Mouse (Mus musculus): ENCODE results near the gene Ugt1a5. TPM values are rescaled to one million over a fixed set of nuclear protein-coding genes. Genes with fewer than 3 reads are reported as not detected.
"Not testable (repeated sequence)": the region's sequence is repeated elsewhere in the genome, so short reads cannot be mapped to it uniquely, and the experiment has no call there.

The Ugt1a5 gene
- total and polyA plus RNA-seq, 2 experiments from 2014 or later = 0.26 TPM; not detected in 1

DNA sequence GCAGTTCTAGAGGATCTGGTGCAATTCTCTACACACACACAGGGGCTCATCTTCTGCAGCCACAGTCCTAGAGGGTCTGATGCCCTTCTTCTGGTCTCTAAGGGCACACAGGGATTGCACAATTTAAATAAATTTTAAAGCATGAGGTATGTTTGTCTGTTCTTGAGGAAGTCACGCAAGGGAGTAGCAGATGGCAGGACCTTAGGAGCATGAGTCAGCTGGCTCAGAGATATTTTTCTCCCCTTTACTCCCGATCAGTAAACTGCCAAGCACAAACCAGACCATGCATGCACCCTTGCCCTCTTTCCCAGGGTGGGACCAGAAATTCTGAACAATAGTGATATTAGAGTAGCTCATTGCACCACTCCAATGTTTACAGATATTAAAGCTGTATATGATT lies 7.4 kb upstream of the Ugt1a5 start:
- DNase-seq (ENCODE audit: low spot score) = no peak
- H3K27me3 ChIP-seq (ENCODE audit: insufficient read depth, low read length) = no peaks in the 10 kb centered on the region
- no peak overlapping the region for H3K27ac ChIP-seq
- no peak overlapping the region for H3K9ac ChIP-seq (replicated peaks; ENCODE audit: low read length)
- TF ChIP-seq CTCF (IDR thresholded peaks at IDR 0.05; ENCODE audit: low read depth) = no peak
- no peaks in the 10 kb centered on the region for H3K4me1 ChIP-seq (ENCODE audit: insufficient read depth, low read length)
- no peak for ATAC-seq
- H3K36me3 ChIP-seq (ENCODE audit: insufficient read depth, low read length) = no peaks in the 10 kb centered on the region
- no peak overlapping the region for H3K4me3 ChIP-seq (ENCODE audit: low read length)
- H3K4me2 ChIP-seq (ENCODE audit: low read depth, low read length) = no peak overlapping the region
- no peaks in the 10 kb centered on the region for H3K9me3 ChIP-seq (ENCODE audit: low read length)
- WGBS = 83% methylated on average over 2 of the region's 2 CpGs

DNA sequence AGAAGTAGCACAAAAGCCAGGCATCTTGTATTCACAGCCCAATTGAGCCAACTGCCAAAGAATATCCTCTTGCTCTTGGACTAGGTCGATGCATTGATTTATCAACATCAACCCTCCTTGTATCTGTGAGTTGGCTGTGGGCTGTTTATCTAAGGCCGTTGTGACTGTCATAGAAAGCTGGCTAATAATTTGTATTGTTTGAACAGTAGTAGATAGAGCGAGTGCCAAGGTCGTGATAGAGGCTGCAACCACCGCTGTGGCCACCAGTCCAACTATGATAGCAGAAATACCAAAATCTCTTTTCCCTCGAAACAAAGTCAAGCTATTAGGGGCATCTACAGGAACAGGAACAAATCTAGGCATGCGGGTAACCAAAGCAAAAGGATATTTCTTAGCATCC lies 6.4 kb downstream of the Ugt1a5 start:
- H3K36me3 ChIP-seq (ENCODE audit: insufficient read depth, low read length); ATAC-seq: not testable (repeated sequence)
- WGBS = 93% methylated on average over 5 of the region's 7 CpGs

GRCm38 (mm10) chr1:88179657-88180056 lies 13.8 kb downstream of the Ugt1a5 start:
- no peak for TF ChIP-seq CTCF (IDR thresholded peaks at IDR 0.05; ENCODE audit: low read depth)
- no peaks in the 10 kb centered on the region for H3K27me3 ChIP-seq (ENCODE audit: insufficient read depth, low read length)
- no peak for DNase-seq (ENCODE audit: low spot score)
- no peak for ATAC-seq
- peaks cover 6% of the 10 kb centered on the region; the same call in 1 of the 2 replicates for H3K9me3 ChIP-seq (ENCODE audit: low read length)
- H3K4me2 ChIP-seq (ENCODE audit: low read depth, low read length) = no peak overlapping the region
- no peak overlapping the region for H3K27ac ChIP-seq
- 96% methylated on average over 1 of the region's 1 CpGs for WGBS
- no peaks in the 10 kb centered on the region for H3K36me3 ChIP-seq (ENCODE audit: insufficient read depth, low read length)
- no peak overlapping the region for H3K9ac ChIP-seq (replicated peaks; ENCODE audit: low read length)
- no peak overlapping the region for H3K4me3 ChIP-seq (ENCODE audit: low read length)
- H3K4me1 ChIP-seq (ENCODE audit: insufficient read depth, low read length) = no peaks in the 10 kb centered on the region

More for the DNA sequence above, 6.4 kb downstream of the Ugt1a5 start:
- not testable (repeated sequence) for H3K9me3 ChIP-seq (ENCODE audit: low read length); H3K4me2 ChIP-seq (ENCODE audit: low read depth, low read length); H3K27ac ChIP-seq; H3K4me3 ChIP-seq (ENCODE audit: low read length); H3K9ac ChIP-seq (replicated peaks; ENCODE audit: low read length); DNase-seq (ENCODE audit: low spot score); H3K27me3 ChIP-seq (ENCODE audit: insufficient read depth, low read length); H3K4me1 ChIP-seq (ENCODE audit: insufficient read depth, low read length)

GRCm38 (mm10) chr1:88186325-88186935 lies 20.6 kb downstream of the Ugt1a5 start:
- H3K9ac ChIP-seq (replicated peaks; ENCODE audit: low read length) = no peak overlapping the region
- no peaks in the 10 kb centered on the region for H3K36me3 ChIP-seq (ENCODE audit: insufficient read depth, low read length)
- DNase-seq (ENCODE audit: low spot score) (no peak), ATAC-seq (no peak)
- no peak overlapping the region for H3K4me2 ChIP-seq (ENCODE audit: low read depth, low read length)
- H3K27ac ChIP-seq = no peak overlapping the region
- no peak overlapping the region for H3K4me3 ChIP-seq (ENCODE audit: low read length)
- H3K9me3 ChIP-seq (ENCODE audit: low read length) = no peaks in the 10 kb centered on the region
- H3K27me3 ChIP-seq (ENCODE audit: insufficient read depth, low read length) = no peaks in the 10 kb centered on the region
- WGBS = 88% methylated on average over 5 of the region's 5 CpGs
- no peak for TF ChIP-seq CTCF (IDR thresholded peaks at IDR 0.05; ENCODE audit: low read depth)
- H3K4me1 ChIP-seq (ENCODE audit: insufficient read depth, low read length) = no peaks in the 10 kb centered on the region

DNA sequence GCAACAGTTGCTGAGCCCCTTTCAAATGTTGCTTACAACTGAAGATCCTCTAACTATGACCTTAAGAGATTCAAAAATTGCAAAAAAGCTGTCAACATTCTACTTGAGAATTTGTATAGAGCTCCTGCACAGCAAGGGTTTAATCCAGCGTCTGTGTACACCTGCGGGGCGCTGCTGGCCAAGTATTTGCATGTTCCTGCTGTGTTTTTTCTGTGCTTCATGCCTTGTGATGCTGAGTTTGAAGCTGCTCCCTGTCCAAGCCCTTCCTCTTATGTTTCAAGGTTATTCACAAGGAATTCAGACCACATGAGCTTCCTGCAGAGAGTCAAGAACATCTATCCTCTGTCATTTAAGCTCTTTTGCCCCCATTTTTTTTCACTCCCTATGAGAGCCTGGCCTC lies 26.3 kb downstream of the Ugt1a5 start:
- no peaks in the 10 kb centered on the region for H3K27me3 ChIP-seq (ENCODE audit: insufficient read depth, low read length)
- ATAC-seq = no peak
- WGBS = 62% methylated on average over 3 of the region's 3 CpGs

GRCm38 (mm10) chr1:88195687-88196086 lies 29.9 kb downstream of the Ugt1a5 start:
- Histone ChIP-seq H3K36me3 (ENCODE audit: insufficient read depth, low read length) (no peaks in the 10 kb centered on the region), H3K4me3 (ENCODE audit: low read length) (no peak overlapping the region), H3K9me3 (ENCODE audit: low read length) (no peaks in the 10 kb centered on the region), H3K4me1 (ENCODE audit: insufficient read depth, low read length) (no peaks in the 10 kb centered on the region), H3K27ac (no peak overlapping the region), H3K4me2 (ENCODE audit: low read depth, low read length) (no peak overlapping the region), H3K9ac (replicated peaks; ENCODE audit: low read length) (no peak overlapping the region), H3K27me3 (ENCODE audit: insufficient read depth, low read length) (no peaks in the 10 kb centered on the region)
- 86% methylated on average over 1 of the region's 1 CpGs for WGBS
- no peak for DNase-seq (ENCODE audit: low spot score)
- TF ChIP-seq CTCF (IDR thresholded peaks at IDR 0.05; ENCODE audit: low read depth) = no peak
- ATAC-seq = no peak

More for the DNA sequence above, 26.3 kb downstream of the Ugt1a5 start:
- H3K4me1 ChIP-seq (ENCODE audit: insufficient read depth, low read length) = no peaks in the 10 kb centered on the region
- H3K9ac ChIP-seq (replicated peaks; ENCODE audit: low read length) = no peak overlapping the region
- no peak overlapping the region for H3K27ac ChIP-seq
- no peak for TF ChIP-seq CTCF (IDR thresholded peaks at IDR 0.05; ENCODE audit: low read depth)
- DNase-seq (ENCODE audit: low spot score) = no peak
- H3K4me2 ChIP-seq (ENCODE audit: low read depth, low read length) = no peak overlapping the region
- no peaks in the 10 kb centered on the region for H3K36me3 ChIP-seq (ENCODE audit: insufficient read depth, low read length)
- H3K4me3 ChIP-seq (ENCODE audit: low read length) = no peak overlapping the region
- H3K9me3 ChIP-seq (ENCODE audit: low read length) = no peaks in the 10 kb centered on the region

DNA sequence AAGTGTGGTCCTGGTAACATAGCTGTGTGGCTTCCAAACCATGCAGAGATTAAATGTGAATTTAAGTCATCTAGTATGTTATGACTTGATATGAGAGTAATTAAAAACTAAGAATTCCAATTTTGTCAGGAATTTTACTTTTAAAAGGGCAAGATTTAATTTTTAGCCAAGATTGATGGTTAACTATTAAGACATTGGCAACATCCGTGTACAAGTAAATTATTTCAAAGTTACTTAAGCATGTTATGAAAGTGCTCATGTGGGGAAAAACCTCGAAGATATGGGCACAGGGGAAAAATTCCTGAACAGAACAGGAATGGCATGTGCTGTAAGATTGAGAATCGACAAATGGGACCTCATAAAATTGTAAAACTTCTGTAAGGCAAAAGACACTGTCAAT lies 31.6 kb downstream of the Ugt1a5 start:
- H3K36me3 ChIP-seq (ENCODE audit: insufficient read depth, low read length) = no peaks in the 10 kb centered on the region

More for the DNA sequence above, 31.6 kb downstream of the Ugt1a5 start:
- Histone ChIP-seq H3K27me3 (ENCODE audit: insufficient read depth, low read length) (no peaks in the 10 kb centered on the region), H3K27ac (no peak overlapping the region), H3K4me1 (ENCODE audit: insufficient read depth, low read length) (no peaks in the 10 kb centered on the region), H3K9me3 (ENCODE audit: low read length) (no peaks in the 10 kb centered on the region), H3K4me3 (ENCODE audit: low read length) (no peak overlapping the region), H3K9ac (replicated peaks; ENCODE audit: low read length) (no peak overlapping the region), H3K4me2 (ENCODE audit: low read depth, low read length) (no peak overlapping the region)
- 72% methylated on average over 3 of the region's 3 CpGs for WGBS
- DNase-seq (ENCODE audit: low spot score) (no peak), ATAC-seq (no peak)
- TF ChIP-seq CTCF (IDR thresholded peaks at IDR 0.05; ENCODE audit: low read depth) = no peak
